Mouse (Mus musculus) frontal cortex, postnatal 10 days (tissue): ENCODE results near the gene Ilf2.
A peak's percentile ranks its signal among the peaks of the same experiment; 100 is the strongest.

ENCODE experiments used
- DNase-seq, 2 experiments: peaks; one replicate each; pipeline ENCODE4 v3.0.0; 2022; ENCODE audit warnings: low spot score in 2 of 2, mixed read lengths in 1 of 2

The Ilf2 gene

GRCm38 (mm10) chr3:90475831-90476611, at the start of gene Ilf2:
Gene Ilf2, plus strand, starts transcription at chr3:90476126.
- peak; percentile 96 to 97 for DNase-seq

- DNase-seq = no peak
These were observed 48.4 kb upstream of the Ilf2 start for GRCm38 (mm10) chr3:90427574-90427973.

- DNase-seq = no peak
These were observed 47.7 kb upstream of the Ilf2 start for GRCm38 (mm10) chr3:90428186-90428585.

- DNase-seq = no peak
These were observed 46.4 kb upstream of the Ilf2 start for GRCm38 (mm10) chr3:90429576-90429975.

- DNase-seq = no peak
These were observed 43.6 kb upstream of the Ilf2 start for GRCm38 (mm10) chr3:90432348-90432747.

GRCm38 (mm10) chr3:90432811-90433219, 43.1 kb upstream of the Ilf2 start:
- peak in 1 of 2 experiments; percentile 46 for DNase-seq

GRCm38 (mm10) chr3:90433381-90434020, 42.4 kb upstream of the Ilf2 start, which contains the start of gene Ints3:
Gene Ints3, minus strand, starts transcription at chr3:90433622.
- DNase-seq = peak; percentile 100

GRCm38 (mm10) chr3:90434073-90434730, 41.7 kb upstream of the Ilf2 start:
- DNase-seq = no peak

- no peak for DNase-seq
These were observed 38.8 kb upstream of the Ilf2 start for GRCm38 (mm10) chr3:90437131-90437530.

- no peak for DNase-seq
These were observed 35.2 kb upstream of the Ilf2 start for GRCm38 (mm10) chr3:90440756-90441155.

GRCm38 (mm10) chr3:90443977-90444376, 31.9 kb upstream of the Ilf2 start:
- no peak for DNase-seq

GRCm38 (mm10) chr3:90445417-90446200, 30.3 kb upstream of the Ilf2 start:
- no peak for DNase-seq

- peak; percentile 77 for DNase-seq
These were observed 29.4 kb upstream of the Ilf2 start for GRCm38 (mm10) chr3:90446389-90447122.

- peak in 1 of 2 experiments; percentile 20 for DNase-seq
These were observed 28.8 kb upstream of the Ilf2 start for GRCm38 (mm10) chr3:90447123-90447494.

GRCm38 (mm10) chr3:90448626-90449025, 27.3 kb upstream of the Ilf2 start:
- DNase-seq = no peak

- no peak for DNase-seq
These were observed 25.1 kb upstream of the Ilf2 start for GRCm38 (mm10) chr3:90450874-90451273.

GRCm38 (mm10) chr3:90451396-90452095, 24.4 kb upstream of the Ilf2 start:
- no peak for DNase-seq

- no peak for DNase-seq
These were observed 21.0 kb upstream of the Ilf2 start for GRCm38 (mm10) chr3:90454931-90455330.

- DNase-seq = no peak
These were observed 16.2 kb upstream of the Ilf2 start for GRCm38 (mm10) chr3:90459727-90460126.

GRCm38 (mm10) chr3:90460315-90460714, 15.6 kb upstream of the Ilf2 start:
- no peak for DNase-seq
